Mouse (Mus musculus): ENCODE data around the gene Mtif3.
"Not testable (repeated sequence)": the region's sequence is repeated elsewhere in the genome, so short reads cannot be mapped to it uniquely, and the experiment has no call there.

The Mtif3 gene

GRCm38 (mm10) chr5:146948508-146949088, 15.0 kb downstream of the Mtif3 start, which contains the start of gene Gtf3a:
Gtf3a (plus strand) TSS chr5:146948657.
- peak; percentile 79 for DNase-seq

- no peak for DNase-seq
These were observed 15.5 kb downstream of the Mtif3 start for GRCm38 (mm10) chr5:146948041-146948507.

GRCm38 (mm10) chr5:146947497-146947896, 16.1 kb downstream of the Mtif3 start:
- no peak for DNase-seq

GRCm38 (mm10) chr5:146946682-146947081, 16.9 kb downstream of the Mtif3 start:
- DNase-seq = no peak

GRCm38 (mm10) chr5:146944568-146944967, 19.0 kb downstream of the Mtif3 start:
- no peak for DNase-seq

GRCm38 (mm10) chr5:146942965-146943364, 20.6 kb downstream of the Mtif3 start:
- DNase-seq = no peak

- not testable (repeated sequence) for DNase-seq
These were observed 21.7 kb downstream of the Mtif3 start for GRCm38 (mm10) chr5:146941939-146942338.

- no peak for DNase-seq
These were observed 23.4 kb downstream of the Mtif3 start for GRCm38 (mm10) chr5:146940219-146940618.

GRCm38 (mm10) chr5:146939109-146939796, 24.3 kb downstream of the Mtif3 start:
- DNase-seq = no peak

GRCm38 (mm10) chr5:146937541-146938503, 25.8 kb downstream of the Mtif3 start:
- no peak for DNase-seq

- no peak for DNase-seq
These were observed 30.1 kb downstream of the Mtif3 start for GRCm38 (mm10) chr5:146933466-146933865.

GRCm38 (mm10) chr5:146931904-146932553, 31.6 kb downstream of the Mtif3 start:
- DNase-seq = no peak

- DNase-seq = no peak
These were observed 32.2 kb downstream of the Mtif3 start for GRCm38 (mm10) chr5:146931422-146931821.

- DNase-seq = no peak
These were observed 36.9 kb downstream of the Mtif3 start for GRCm38 (mm10) chr5:146926673-146927072.

- DNase-seq = no peak
These were observed 40.1 kb downstream of the Mtif3 start for GRCm38 (mm10) chr5:146923547-146923946.

GRCm38 (mm10) chr5:146921224-146921623, 42.4 kb downstream of the Mtif3 start:
- no peak for DNase-seq

- no peak for DNase-seq
These were observed 43.1 kb downstream of the Mtif3 start for GRCm38 (mm10) chr5:146920314-146921161.

GRCm38 (mm10) chr5:146919874-146920273, 43.7 kb downstream of the Mtif3 start:
- no peak for DNase-seq

- DNase-seq = not testable (repeated sequence)
These were observed 46.2 kb downstream of the Mtif3 start for GRCm38 (mm10) chr5:146917357-146917756.

GRCm38 (mm10) chr5:146916806-146917205, 46.8 kb downstream of the Mtif3 start:
- no peak for DNase-seq

GRCm38 (mm10) chr5:146916273-146916672, 47.3 kb downstream of the Mtif3 start:
- DNase-seq = no peak
